Mouse (Mus musculus): ENCODE data around the gene Cacna2d3.

- TF ChIP-seq CTCF (conservative IDR thresholded peaks at IDR 0.05; ENCODE audit: insufficient read depth, insufficient read length, low read depth, low read length), result no peak
- TF ChIP-seq POLR2A (IDR thresholded peaks at IDR 0.05; ENCODE audit: low read depth, low read length), result no peak
Observed at GRCm38 (mm10) chr14:29018316-29019000, 703.2 kb downstream of the Cacna2d3 start.

Measured in kidney, adult 2 months (tissue).